Mouse (Mus musculus): ENCODE data around the gene Fam20c. TPM values are rescaled to one million over a fixed set of nuclear protein-coding genes. Genes with fewer than 3 reads are reported as not detected.

Fam20c gene
- polyA plus RNA-seq, 1 experiment from 2014 or later: 7.0 TPM

Other genes starting within 250 kb of the Fam20c start
- gene 1700123K08Rik, start 189.8 kb upstream of the Fam20c start, polyA plus RNA-seq (2016; fragmentation: Nextera tagmentation; extraction: Ambion mirVana): not detected in 2 replicates
- gene Zfp68, start 134.8 kb upstream of the Fam20c start, polyA plus RNA-seq (2016; fragmentation: Nextera tagmentation; extraction: Ambion mirVana): 55.8 and 60.4 TPM in 2 replicates
- 8.4 and 9.7 TPM in 2 replicates for gene A430033K04Rik, start 131.7 kb upstream of the Fam20c start, polyA plus RNA-seq (2016; fragmentation: Nextera tagmentation; extraction: Ambion mirVana)
- not detected in 2 replicates for gene Gm5294, start 65.6 kb downstream of the Fam20c start, polyA plus RNA-seq (2016; fragmentation: Nextera tagmentation; extraction: Ambion mirVana)
- 4.8 and 6.8 TPM in 2 replicates for gene Pdgfa, start 242.9 kb downstream of the Fam20c start, polyA plus RNA-seq (2016; fragmentation: Nextera tagmentation; extraction: Ambion mirVana)